Mouse (Mus musculus): ENCODE measurements at regions not wholly inside any gene's neighbourhood (a gene's known extent, or its start where the extent isn't known, plus 50 kb on each side); places are given as distances from the start of the nearest gene placed in this dataset.

DNA sequence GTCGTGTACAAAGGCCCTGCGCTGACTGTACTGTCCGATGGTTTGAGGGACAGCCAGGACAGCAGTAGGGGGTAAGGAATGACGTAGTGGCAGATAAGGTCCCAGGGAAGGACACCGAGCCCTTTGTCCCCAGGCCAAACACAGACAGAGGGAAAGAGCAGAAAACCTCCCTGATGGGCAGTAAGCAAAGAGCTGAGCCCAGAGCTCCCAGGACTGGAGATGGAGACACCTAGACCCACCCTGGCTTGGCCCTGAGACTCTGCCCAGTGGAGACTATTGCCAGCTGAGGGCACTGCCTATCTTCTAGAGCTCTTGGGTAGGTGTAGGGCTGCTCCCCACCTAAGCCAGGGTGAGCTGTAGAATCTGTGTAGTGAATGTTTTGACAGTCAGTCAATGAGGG lies 116.5 kb upstream of the 1600014C23Rik start:
- TF ChIP-seq EP300 (IDR thresholded peaks at IDR 0.05; ENCODE audit: low read depth in 1 of 2, low read length in 2 of 2) (no peak), POLR2A (IDR thresholded peaks at IDR 0.05; ENCODE audit: control insufficient read depth in 1 of 2, insufficient read depth in 1 of 2, low read depth in 1 of 2, low read length in 2 of 2, poor library complexity in 1 of 2) (no peak), CTCF (IDR thresholded peaks at IDR 0.05 in 2 of 3, conservative IDR thresholded peaks at IDR 0.05 in 1 of 3; ENCODE audit: control insufficient read depth in 1 of 3, insufficient read depth in 1 of 3, low read depth in 2 of 3, low read length in 3 of 3, poor library complexity in 1 of 3, severe bottlenecking in 1 of 3) (no peak), MAFK (IDR thresholded peaks at IDR 0.05; ENCODE audit: borderline replicate concordance, low read depth, low read length) (no peak), BHLHE40 (IDR thresholded peaks at IDR 0.05; ENCODE audit: borderline replicate concordance, low read depth, low read length) (no peak), NELFE (IDR thresholded peaks at IDR 0.05; ENCODE audit: low read depth, low read length) (no peak), RAD21 (IDR thresholded peaks at IDR 0.05; ENCODE audit: low read depth, low read length) (no peak), CHD2 (IDR thresholded peaks at IDR 0.05; ENCODE audit: low read length) (no peak), GATA1 (IDR thresholded peaks at IDR 0.05; ENCODE audit: low read depth, low read length) (no peak), NRF1 (IDR thresholded peaks at IDR 0.05; ENCODE audit: insufficient read depth, low read depth, low read length, poor library complexity, severe bottlenecking) (no peak), ELF1 (IDR thresholded peaks at IDR 0.05; ENCODE audit: low read depth, low read length) (no peak), USF1 (IDR thresholded peaks at IDR 0.05; ENCODE audit: low read depth, low read length) (no peak), ZKSCAN1 (IDR thresholded peaks at IDR 0.05; ENCODE audit: low read depth, low read length) (no peak)
